Mouse (Mus musculus) heart, postnatal 25 days (tissue): Measurements from ENCODE around the gene Defa28. TPM values are rescaled to one million over a fixed set of nuclear protein-coding genes. Genes with fewer than 3 reads are reported as not detected.
"Not testable (repeated sequence)": the region's sequence is repeated elsewhere in the genome, so short reads cannot be mapped to it uniquely, and the experiment has no call there.

Experiments used
- DNase-seq: peaks from one replicate; pipeline ENCODE4 v3.0.0; 2022; ENCODE audit warnings: low spot score
- intact Hi-C: fragments of 180-260 bp; cut with DNase I; formaldehyde crosslinking; loops from one replicate; pipeline ENCODE4 v1.15.1; 2025
- total RNA-seq, 2 experiments: library from RNA; stranded (reverse); gene quantifications; 2 replicates each; pipeline ENCODE4 v1.2.3; 2021

Defa28 gene
- total RNA-seq: not detected

GRCm38 (mm10) chr8:21582706-21583105 lies at the start of gene Defa28:
Defa28 (plus strand) TSS chr8:21583006.
- DNase-seq, intact Hi-C loops: not testable (repeated sequence)

- DNase-seq, intact Hi-C loops: not testable (repeated sequence)
These were observed 17.7 kb upstream of the Defa28 start, which contains the start of gene Defa37 for GRCm38 (mm10) chr8:21565086-21565485. Defa37 (plus strand) TSS chr8:21565386.

GRCm38 (mm10) chr8:21594408-21594807 lies 11.6 kb downstream of the Defa28 start, which contains the start of gene Gm7861:
Gm7861 (minus strand) TSS chr8:21594508.
- intact Hi-C loops, DNase-seq: not testable (repeated sequence)

GRCm38 (mm10) chr8:21617883-21618282 lies 35.1 kb downstream of the Defa28 start, which contains the start of gene Defa26:
Defa26 (plus strand) TSS chr8:21618183.
- intact Hi-C loops: not testable (repeated sequence)

More at GRCm38 (mm10) chr8:21617883-21618282, 35.1 kb downstream of the Defa28 start, which contains the start of gene Defa26:
- DNase-seq: not testable (repeated sequence)

Other genes starting within 250 kb of the Defa28 start
- not detected for gene Defa2, start 204.5 kb upstream of the Defa28 start, total RNA-seq
- not detected for gene Defa33, start 191.2 kb upstream of the Defa28 start, total RNA-seq
- gene Defa36, start 155.6 kb upstream of the Defa28 start, total RNA-seq: not detected
- not detected for gene Gm7849, start 126.4 kb upstream of the Defa28 start, total RNA-seq
- not detected for gene Defa20, start 73.7 kb upstream of the Defa28 start, total RNA-seq
- not detected for gene Defa32, start 54.0 kb upstream of the Defa28 start, total RNA-seq
- gene Defa37, start 17.6 kb upstream of the Defa28 start, total RNA-seq: not detected
- not detected for gene Gm7861, start 11.5 kb downstream of the Defa28 start, total RNA-seq
- gene Defa26, start 35.2 kb downstream of the Defa28 start, total RNA-seq: not detected
- gene Defa17, start 72.8 kb downstream of the Defa28 start, total RNA-seq: not detected
- not detected for gene Defa34, start 82.8 kb downstream of the Defa28 start, total RNA-seq
- not detected for gene AY761184, start 120.6 kb downstream of the Defa28 start, total RNA-seq
- gene Defa24, start 151.5 kb downstream of the Defa28 start, total RNA-seq: not detected
- gene Defb50, start 240.5 kb downstream of the Defa28 start, total RNA-seq: not detected